Mouse (Mus musculus): Measurements from ENCODE around the gene Mpp1. TPM values are rescaled to one million over a fixed set of nuclear protein-coding genes. Genes with fewer than 3 reads are reported as not detected.
A peak's percentile ranks its signal among the peaks of the same experiment; 100 is the strongest.

Mpp1 gene
- polyA plus RNA-seq, 1 experiment from 2014 or later, result 104 TPM

DNA sequence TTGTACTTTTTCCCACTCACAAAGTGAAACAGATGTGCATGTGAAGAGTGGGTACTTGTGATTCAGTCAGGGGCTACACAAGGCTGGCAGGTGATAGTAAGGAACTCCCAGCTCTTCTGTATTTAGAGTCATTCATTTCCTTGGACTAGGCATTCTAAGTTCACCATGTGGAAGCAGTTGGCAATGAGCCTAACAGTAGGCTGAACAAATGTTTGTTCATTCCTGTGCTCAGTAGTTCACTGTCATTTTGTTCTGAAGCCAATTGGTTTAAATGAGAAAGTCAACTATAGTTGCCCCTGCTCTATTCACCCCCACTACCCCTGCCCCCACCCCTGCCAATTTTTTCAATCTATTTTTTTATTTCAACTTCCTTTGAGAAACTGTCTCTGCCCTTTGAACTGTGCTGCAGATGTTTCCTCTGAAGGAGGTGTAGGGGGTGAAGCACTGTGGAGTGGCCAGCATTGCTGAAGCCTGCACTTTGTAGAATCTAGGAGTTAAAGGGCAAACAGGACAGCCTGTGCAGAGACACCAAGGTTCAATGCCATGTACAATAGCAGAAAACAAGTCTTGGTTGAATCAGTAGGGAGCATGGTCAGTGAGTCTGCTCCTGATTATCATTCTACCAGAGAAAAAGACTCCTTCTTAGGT is 2.4 kb downstream of the Mpp1 start:
- peak overlapping the region; percentile 63 for H3K9ac ChIP-seq
- peak overlapping the region; percentile 47 for H3K4me3 ChIP-seq (replicated peaks)
- peak overlapping the region; percentile 69 for H3K4me2 ChIP-seq
- no peaks in the 10 kb centered on the region for H3K27me3 ChIP-seq
- H3K36me3 ChIP-seq, result peaks cover 15% of the 10 kb centered on the region
- ATAC-seq (ENCODE audit: low read depth) (no peak), DNase-seq (no peak)
- peak overlapping the region; percentile 81 for H3K27ac ChIP-seq
- H3K4me1 ChIP-seq (replicated peaks), result peaks cover 26% of the 10 kb centered on the region
- no peaks in the 10 kb centered on the region for H3K9me3 ChIP-seq (replicated peaks)

GRCm38 (mm10) chrX:75126893-75127292 is 3.9 kb downstream of the Mpp1 start:
- no peak overlapping the region for H3K27ac ChIP-seq
- peaks cover 20% of the 10 kb centered on the region for H3K36me3 ChIP-seq
- H3K9ac ChIP-seq, result no peak overlapping the region
- ATAC-seq (ENCODE audit: low read depth), result no peak
- 0 out of 2 replicates have a peak overlapping the region, but pooled peaks have one; percentile 69 for H3K4me2 ChIP-seq
- H3K4me1 ChIP-seq (replicated peaks), result peaks cover 26% of the 10 kb centered on the region
- no peak overlapping the region for H3K4me3 ChIP-seq (replicated peaks)
- H3K9me3 ChIP-seq (replicated peaks), result no peaks in the 10 kb centered on the region
- H3K27me3 ChIP-seq, result no peaks in the 10 kb centered on the region
- DNase-seq, result no peak

DNA sequence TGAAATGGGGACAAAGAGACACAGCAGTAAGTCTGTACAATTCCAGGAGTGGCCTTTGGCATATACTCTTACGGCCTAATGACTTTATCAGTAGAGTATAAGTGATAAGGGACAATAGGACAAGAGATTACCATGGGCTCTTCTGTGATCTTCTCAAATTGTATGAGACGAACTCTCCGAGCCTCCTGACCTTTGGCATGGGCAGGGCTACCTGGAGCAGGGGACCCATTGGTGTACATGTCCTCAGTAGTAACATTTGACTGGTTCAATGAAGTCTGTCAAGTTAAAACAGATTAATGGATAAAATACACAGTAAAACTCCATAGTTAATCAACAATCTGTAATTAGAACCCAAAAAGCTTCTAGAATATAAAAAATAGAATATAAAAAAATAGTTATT is 5.2 kb downstream of the Mpp1 start:
- no peaks in the 10 kb centered on the region for H3K9me3 ChIP-seq (replicated peaks)
- H3K27ac ChIP-seq, result no peak overlapping the region
- 64% methylated on average over 3 of the region's 3 CpGs for WGBS (ENCODE audit: insufficient replicate concordance)
- H3K4me3 ChIP-seq (replicated peaks), result no peak overlapping the region
- no peak overlapping the region for H3K9ac ChIP-seq
- H3K36me3 ChIP-seq, result peaks cover 31% of the 10 kb centered on the region
- peaks cover 27% of the 10 kb centered on the region for H3K4me1 ChIP-seq (replicated peaks)
- H3K4me2 ChIP-seq, result no peak overlapping the region
- DNase-seq, result no peak
- H3K27me3 ChIP-seq, result no peaks in the 10 kb centered on the region
- ATAC-seq (ENCODE audit: low read depth), result no peak

- Histone ChIP-seq H3K9me3 (replicated peaks) (no peaks in the 10 kb centered on the region), H3K27ac (peak overlapping the region; percentile 91), H3K36me3 (peaks cover 66% of the 10 kb centered on the region), H3K4me1 (replicated peaks) (peaks cover 40% of the 10 kb centered on the region), H3K4me2 (peak overlapping the region; percentile 46), H3K27me3 (no peaks in the 10 kb centered on the region), H3K4me3 (replicated peaks) (peak overlapping the region; percentile 21; the same call in 1 of the 2 replicates), H3K9ac (peak overlapping the region; percentile 50; the same call in 1 of the 2 replicates)
- ATAC-seq (ENCODE audit: low read depth) (peak; percentile 94), DNase-seq (peak; percentile 20)
Measured at GRCm38 (mm10) chrX:75115550-75115949, 15.3 kb downstream of the Mpp1 start.

DNA sequence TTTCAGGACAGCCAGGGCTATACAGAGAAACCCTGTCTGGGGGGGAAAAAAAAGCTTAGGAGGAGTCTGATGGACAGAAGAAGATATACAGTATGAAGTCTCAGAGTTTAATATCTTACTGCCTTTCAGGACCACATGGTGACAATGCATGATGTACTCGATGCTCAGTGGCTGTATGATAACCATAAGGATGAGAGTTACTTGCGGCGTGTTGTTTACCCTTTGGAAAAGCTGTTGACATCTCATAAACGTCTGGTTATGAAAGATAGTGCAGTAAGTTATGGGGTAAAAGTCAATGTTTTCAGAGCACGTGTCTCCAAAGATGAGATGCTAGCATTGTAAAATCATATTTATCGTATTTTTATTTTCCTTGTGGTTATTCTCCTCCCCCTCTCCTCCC is 28.5 kb downstream of the Mpp1 start:
- WGBS (ENCODE audit: insufficient replicate concordance), result 66% methylated on average over 6 of the region's 6 CpGs
- Histone ChIP-seq H3K27ac (no peak overlapping the region), H3K4me1 (replicated peaks) (peaks cover 12% of the 10 kb centered on the region), H3K9ac (no peak overlapping the region), H3K4me3 (replicated peaks) (no peak overlapping the region), H3K27me3 (no peaks in the 10 kb centered on the region), H3K9me3 (replicated peaks) (no peaks in the 10 kb centered on the region), H3K36me3 (peaks cover 82% of the 10 kb centered on the region), H3K4me2 (no peak overlapping the region)
- DNase-seq (no peak), ATAC-seq (ENCODE audit: low read depth) (peak; percentile 39)

DNA sequence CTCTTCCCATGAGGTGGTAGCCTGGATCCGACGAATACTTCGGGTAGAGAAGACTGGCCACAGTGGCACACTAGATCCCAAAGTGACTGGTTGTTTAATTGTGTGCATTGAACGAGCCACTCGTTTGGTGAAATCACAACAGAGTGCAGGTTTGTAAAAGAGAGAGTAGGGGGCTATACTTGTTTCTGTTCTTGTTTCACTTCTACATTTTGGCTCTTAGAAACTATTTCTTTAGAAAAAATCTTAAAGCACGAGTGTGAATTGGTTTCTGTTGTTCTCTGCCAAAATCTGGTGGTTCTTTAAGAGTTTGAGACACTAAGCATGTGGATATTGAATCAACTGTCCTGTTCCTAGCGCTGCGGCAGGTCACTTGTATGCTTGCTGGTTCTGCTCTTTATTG is 32.0 kb downstream of the Mpp1 start:
- Histone ChIP-seq H3K27ac (no peak overlapping the region), H3K36me3 (peaks cover 50% of the 10 kb centered on the region), H3K4me1 (replicated peaks) (peaks cover 13% of the 10 kb centered on the region), H3K4me3 (replicated peaks) (0 out of 2 replicates have a peak overlapping the region, but pooled peaks have one; percentile 69), H3K4me2 (peak overlapping the region; percentile 21), H3K27me3 (no peaks in the 10 kb centered on the region), H3K9me3 (replicated peaks) (no peaks in the 10 kb centered on the region), H3K9ac (no peak overlapping the region)
- DNase-seq, result no peak
- ATAC-seq (ENCODE audit: low read depth), result no peak
- 78% methylated on average over 8 of the region's 8 CpGs for WGBS (ENCODE audit: insufficient replicate concordance)

- no peaks in the 10 kb centered on the region for H3K9me3 ChIP-seq (replicated peaks)
- 9% methylated on average over 23 of the region's 23 CpGs for WGBS (ENCODE audit: insufficient replicate concordance)
- peak overlapping the region; percentile 79 for H3K27ac ChIP-seq
- H3K9ac ChIP-seq, result peak overlapping the region; percentile 78
- H3K4me2 ChIP-seq, result peak overlapping the region; percentile 72
- no peak for DNase-seq
- H3K4me3 ChIP-seq (replicated peaks), result peak overlapping the region; percentile 69
- peak; percentile 50 for ATAC-seq (ENCODE audit: low read depth)
- peaks cover 28% of the 10 kb centered on the region for H3K36me3 ChIP-seq
- no peaks in the 10 kb centered on the region for H3K27me3 ChIP-seq
- H3K4me1 ChIP-seq (replicated peaks), result peaks cover 13% of the 10 kb centered on the region
Measured at GRCm38 (mm10) chrX:75096163-75096770, 34.5 kb downstream of the Mpp1 start.

DNA sequence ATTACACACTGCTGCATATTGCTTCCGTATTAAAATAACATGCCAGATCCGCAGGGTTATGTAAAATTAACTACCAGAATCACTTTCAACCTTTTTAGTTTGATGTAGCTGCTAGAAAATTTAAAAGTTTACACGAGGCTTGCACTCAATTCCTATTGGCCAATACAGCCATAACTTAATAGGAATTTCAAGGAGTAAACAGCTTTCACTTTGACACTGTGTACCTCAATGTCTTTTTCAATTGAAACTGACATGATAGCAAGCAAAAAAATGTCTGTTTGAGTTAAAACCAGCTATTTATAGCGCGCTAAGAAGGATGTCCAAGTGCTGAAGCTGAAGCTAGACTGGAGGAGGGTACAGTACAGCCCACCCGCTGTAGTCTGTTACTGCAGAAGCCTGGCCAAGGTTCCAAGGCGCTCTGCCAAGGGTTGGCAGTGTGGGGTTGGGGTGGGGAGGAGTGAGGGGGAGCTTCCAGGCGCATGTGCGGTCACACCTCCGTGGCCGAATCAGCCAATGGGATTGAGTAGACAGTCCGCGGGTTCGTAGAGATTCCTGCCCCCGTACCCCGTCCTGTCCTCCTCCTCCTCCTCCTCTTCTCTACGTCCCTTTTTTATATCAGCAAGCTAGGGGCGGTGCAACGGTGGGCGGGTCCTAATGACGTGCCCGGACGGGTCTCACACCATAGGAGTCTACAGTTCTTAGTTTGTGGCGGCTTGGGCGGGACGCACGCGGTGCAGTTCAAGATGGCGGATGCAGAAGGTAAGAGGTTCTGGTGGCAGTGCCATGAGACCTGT is 35.2 kb downstream of the Mpp1 start, which contains the start of gene Dkc1:
TSS of gene Dkc1 (plus strand) at position 486 of the 794 bp plus-strand sequence.
- Histone ChIP-seq H3K4me1 (replicated peaks) (peaks cover 13% of the 10 kb centered on the region), H3K27me3 (no peaks in the 10 kb centered on the region), H3K9ac (peak within 1 kb of the TSS; percentile 78), H3K4me2 (peak within 1 kb of the TSS; percentile 72), H3K27ac (peak within 1 kb of the TSS; percentile 81), H3K4me3 (replicated peaks) (peak within 1 kb of the TSS; percentile 69), H3K9me3 (replicated peaks) (no peaks in the 10 kb centered on the region), H3K36me3 (peaks cover 21% of the 10 kb centered on the region)
- WGBS (ENCODE audit: insufficient replicate concordance), result 11% methylated on average over 29 of the region's 29 CpGs
- DNase-seq (peak; percentile 95), ATAC-seq (ENCODE audit: low read depth) (peak; percentile 99)

- Histone ChIP-seq H3K36me3 (no peaks in the 10 kb centered on the region), H3K4me2 (no peak overlapping the region), H3K9me3 (replicated peaks) (no peaks in the 10 kb centered on the region), H3K9ac (no peak overlapping the region), H3K27me3 (no peaks in the 10 kb centered on the region), H3K4me3 (replicated peaks) (no peak overlapping the region), H3K27ac (no peak overlapping the region), H3K4me1 (replicated peaks) (0 out of 2 replicates have a peak, but pooled peaks cover 5% of the 10 kb centered on the region)
- 19% methylated on average over 1 of the region's 1 CpGs for WGBS (ENCODE audit: insufficient replicate concordance)
- DNase-seq (no peak), ATAC-seq (ENCODE audit: low read depth) (no peak)
Measured at GRCm38 (mm10) chrX:75085654-75086053, 45.2 kb downstream of the Mpp1 start.

DNA sequence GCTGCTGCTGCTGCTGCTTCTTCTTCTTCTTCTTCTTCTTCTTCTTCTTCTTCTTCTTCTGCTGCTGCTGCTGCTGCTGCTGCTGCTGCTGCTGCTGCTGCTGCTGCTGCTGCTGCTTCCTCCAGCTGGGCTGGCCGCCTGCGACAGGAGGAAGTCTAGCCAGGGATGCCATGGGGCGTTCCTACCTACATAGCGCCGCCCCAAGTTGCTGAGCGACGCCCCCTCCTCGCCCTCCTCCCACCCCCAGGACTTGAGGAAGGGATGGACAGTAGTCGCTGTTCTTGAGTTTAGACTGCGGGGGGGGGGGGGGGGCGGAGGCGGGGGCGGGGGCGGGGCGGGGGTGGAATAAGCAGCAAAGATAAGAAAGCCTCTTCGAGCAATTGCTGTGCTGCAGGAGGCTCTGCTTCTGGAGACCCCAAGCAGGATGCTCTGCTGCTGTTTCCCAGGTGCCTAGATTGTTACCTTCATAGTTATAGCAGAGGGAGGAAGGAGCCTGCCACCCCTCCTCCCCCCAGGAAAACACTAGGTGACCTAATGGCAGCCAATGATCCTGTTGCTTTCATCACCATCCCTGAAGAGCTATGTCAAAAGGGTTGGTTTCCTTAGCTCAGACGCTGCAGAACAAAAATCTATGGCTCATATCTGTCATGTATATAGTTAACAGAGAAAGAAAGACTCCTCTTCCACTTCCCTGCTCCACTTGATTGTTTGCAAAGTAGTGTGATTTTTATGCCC is 45.9 kb downstream of the Mpp1 start, which contains the start of gene Gab3:
TSS of gene Gab3 (minus strand) at position 685 of the 735 bp plus-strand sequence.
- peak within 1 kb of the TSS; percentile 72 for H3K9ac ChIP-seq
- ATAC-seq (ENCODE audit: low read depth) (peak; percentile 95), DNase-seq (peak; percentile 50)
- no peaks in the 10 kb centered on the region for H3K36me3 ChIP-seq
- no peaks in the 10 kb centered on the region for H3K27me3 ChIP-seq
- 8% methylated on average over 9 of the region's 17 CpGs for WGBS (ENCODE audit: insufficient replicate concordance)
- H3K4me1 ChIP-seq (replicated peaks), result 0 out of 2 replicates have a peak, but pooled peaks cover 5% of the 10 kb centered on the region
- H3K27ac ChIP-seq, result peak within 1 kb of the TSS; percentile 29; the same call in 1 of the 2 replicates
- H3K4me2 ChIP-seq, result peak within 1 kb of the TSS; percentile 73
- H3K4me3 ChIP-seq (replicated peaks), result peak within 1 kb of the TSS; percentile 67
- no peaks in the 10 kb centered on the region for H3K9me3 ChIP-seq (replicated peaks)

Data from liver, embryonic 13.5 days (tissue).